Mouse (Mus musculus): Measurements from ENCODE around the gene Tspan11.

Gene Tspan11

GRCm38 (mm10) chr6:127942421-127942820 lies 55.0 kb downstream of the Tspan11 start:
- DNase-seq: no peak

DNA sequence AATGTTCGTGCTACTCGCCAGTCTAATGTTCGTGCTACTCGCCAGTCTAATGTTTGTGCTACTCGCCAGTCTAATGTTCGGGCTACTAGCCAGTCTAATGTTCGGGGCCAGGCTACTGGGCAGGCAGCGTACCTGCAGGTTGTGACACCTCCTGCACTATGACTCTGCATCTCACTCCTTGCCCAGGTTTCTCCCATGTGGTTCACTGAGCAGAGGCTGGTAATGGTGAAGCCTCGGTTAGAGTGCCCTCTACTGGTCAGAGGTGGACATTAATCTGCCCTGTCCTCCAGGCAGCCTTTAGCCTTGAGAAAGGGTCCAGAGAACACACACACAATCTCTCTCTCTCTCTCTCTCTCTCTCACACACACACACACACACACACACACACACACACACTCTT lies 58.3 kb downstream of the Tspan11 start:
- DNase-seq: peak; percentile 82 to 88

GRCm38 (mm10) chr6:127948656-127949055 lies 61.3 kb downstream of the Tspan11 start:
- no peak for DNase-seq

GRCm38 (mm10) chr6:127949885-127950284 lies 62.5 kb downstream of the Tspan11 start:
- no peak for DNase-seq

DNA sequence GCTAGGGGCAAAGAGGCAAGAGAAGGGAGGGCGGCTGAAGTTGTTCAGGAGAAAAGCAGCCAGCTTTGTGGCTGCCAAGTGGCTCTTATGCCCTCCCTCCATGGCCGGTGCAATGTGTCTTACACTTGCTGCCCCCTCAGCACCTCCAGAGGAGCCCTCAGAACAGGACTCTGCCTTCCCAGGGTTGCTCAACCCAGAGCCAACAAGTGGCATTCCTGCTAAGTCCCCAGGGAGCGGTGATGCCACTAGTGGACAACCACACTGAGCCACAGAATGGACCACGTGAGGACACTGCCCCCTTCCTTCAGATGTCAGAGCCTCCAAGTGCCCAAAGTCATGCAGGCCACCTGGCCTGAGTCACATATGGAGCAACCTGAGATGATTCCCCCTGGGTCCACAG lies 65.7 kb downstream of the Tspan11 start:
- no peak for DNase-seq

DNA sequence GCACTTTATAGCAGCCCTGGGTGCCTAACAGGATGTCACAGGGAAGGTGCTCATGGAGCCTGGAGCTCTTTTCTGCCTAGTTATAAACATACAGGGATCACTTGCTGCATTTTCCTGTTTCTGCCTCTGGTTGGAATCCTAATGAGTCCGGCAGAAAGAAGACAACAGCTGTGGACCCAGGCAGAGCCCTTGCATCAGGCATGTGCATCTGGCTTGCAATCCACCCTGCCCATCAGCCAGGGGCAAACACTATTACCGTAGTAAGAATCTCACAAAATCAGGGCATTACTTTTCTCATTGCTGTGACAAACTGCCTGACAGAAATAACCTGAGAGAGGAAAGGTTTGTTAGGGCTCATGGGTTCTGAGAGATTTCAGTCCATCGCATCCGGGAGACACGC lies 68.8 kb downstream of the Tspan11 start:
- no peak for DNase-seq

DNA sequence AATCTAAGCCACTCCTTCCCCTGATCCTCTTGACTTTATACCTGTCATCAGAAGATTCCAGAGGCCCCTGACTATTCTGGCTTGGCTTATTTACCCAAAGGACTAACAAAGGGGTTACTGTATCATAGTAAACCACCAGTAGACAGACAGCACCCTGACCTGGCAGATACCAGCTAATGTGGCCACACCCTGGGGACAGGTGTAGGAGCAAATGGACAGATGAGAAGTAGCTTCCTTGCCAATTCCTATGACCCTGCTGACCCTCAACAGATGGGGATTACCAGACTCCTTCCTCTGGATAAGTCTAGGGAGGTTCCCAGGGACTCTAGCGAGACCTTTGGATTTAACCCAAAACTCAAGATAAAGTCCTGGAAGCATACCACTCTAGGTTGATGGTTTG lies 72.8 kb downstream of the Tspan11 start:
- no peak for DNase-seq

GRCm38 (mm10) chr6:127965497-127965896 lies 78.1 kb downstream of the Tspan11 start:
- peak in 1 of 2 experiments; percentile 47 for DNase-seq

GRCm38 (mm10) chr6:127969709-127970108 lies 82.3 kb downstream of the Tspan11 start:
- DNase-seq: peak in 1 of 2 experiments; percentile 34

DNA sequence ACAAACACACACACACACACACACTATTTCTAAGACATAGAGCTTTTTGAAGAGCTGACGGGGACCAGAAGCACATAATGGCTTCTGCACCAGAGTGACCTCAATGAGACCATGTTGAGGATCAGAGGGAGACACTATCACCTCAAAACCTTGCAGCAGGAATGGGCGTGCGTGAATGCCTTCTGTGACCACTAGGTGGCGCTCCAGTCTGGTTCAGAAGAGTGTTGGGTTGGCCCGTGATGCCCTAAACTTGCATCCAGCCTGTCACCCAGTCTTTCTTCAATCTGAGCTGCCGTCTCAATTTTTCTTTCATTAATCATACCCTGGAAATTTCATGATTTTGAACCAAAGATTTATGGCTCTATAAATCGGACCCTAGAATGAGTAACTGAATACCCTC lies 82.7 kb downstream of the Tspan11 start:
- peak; percentile 92 to 95 for DNase-seq

- DNase-seq: peak in 1 of 2 experiments; percentile 26
Measured at GRCm38 (mm10) chr6:127970848-127971247, 83.5 kb downstream of the Tspan11 start.

DNA sequence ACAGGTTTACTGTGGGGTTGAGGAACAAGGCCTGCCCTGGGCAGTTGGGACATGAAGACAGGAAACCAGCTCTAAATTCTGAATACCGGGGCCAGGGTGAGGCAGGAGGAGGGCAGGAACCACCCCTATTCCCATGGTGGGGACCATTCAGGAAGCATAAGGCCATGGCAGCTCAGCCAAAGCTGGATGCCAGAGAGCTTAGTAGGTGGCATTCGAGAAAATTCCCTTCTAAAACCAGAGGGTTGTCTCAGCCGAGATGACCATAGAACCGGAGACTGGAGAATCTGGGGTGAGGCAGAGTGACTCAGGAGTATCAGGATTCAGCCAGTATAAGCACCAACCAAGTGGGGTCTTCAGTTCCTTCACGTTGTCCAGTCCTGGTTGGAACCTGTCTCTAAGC lies 84.5 kb downstream of the Tspan11 start:
- peak in 1 of 2 experiments; percentile 23 for DNase-seq

- DNase-seq: peak in 1 of 2 experiments; percentile 26
Measured at GRCm38 (mm10) chr6:127973553-127973952, 86.2 kb downstream of the Tspan11 start.

DNA sequence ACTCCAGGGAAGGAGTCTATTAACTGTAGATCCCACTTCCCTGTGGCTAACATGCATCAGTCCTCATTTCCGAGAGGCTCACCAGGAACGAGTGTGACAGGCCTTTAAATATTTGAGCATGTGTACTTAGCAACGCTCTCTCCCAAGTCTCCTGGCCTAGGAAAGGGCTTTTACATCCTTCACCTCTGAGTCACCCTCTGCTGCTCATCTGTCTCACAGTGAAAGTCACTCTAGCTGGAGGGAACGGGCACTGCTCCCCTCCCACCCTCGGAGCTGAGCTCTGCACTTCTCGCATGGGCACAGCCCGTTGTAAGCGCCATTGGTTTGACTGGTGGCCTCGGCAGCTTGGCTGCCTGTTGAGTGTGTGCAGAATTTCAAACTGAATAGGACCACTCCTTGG lies 86.6 kb downstream of the Tspan11 start:
- peak in 1 of 2 experiments; percentile 40 for DNase-seq

DNA sequence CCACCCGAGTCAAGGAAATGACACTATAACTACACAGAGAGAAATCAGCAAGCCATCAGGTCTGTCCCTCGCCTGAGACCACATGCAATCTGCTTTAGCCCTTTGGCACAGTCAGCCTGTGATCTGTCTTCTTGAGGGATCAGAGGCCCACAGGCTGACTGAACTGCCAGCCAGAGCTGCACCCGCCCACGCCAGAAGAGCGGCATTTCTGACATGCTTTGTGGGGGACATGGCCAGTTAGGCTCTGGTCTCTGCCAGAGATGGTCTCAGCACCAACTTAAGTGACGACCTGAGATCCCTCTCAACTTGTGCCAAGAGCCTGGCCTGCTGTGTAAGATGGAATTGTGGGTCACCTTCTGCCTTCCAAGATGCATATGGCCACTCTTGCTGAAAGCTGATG lies 89.3 kb downstream of the Tspan11 start:
- DNase-seq: peak; percentile 48 to 62

- DNase-seq: peak; percentile 61 to 66
Measured at GRCm38 (mm10) chr6:127978941-127979340, 91.6 kb downstream of the Tspan11 start.

DNA sequence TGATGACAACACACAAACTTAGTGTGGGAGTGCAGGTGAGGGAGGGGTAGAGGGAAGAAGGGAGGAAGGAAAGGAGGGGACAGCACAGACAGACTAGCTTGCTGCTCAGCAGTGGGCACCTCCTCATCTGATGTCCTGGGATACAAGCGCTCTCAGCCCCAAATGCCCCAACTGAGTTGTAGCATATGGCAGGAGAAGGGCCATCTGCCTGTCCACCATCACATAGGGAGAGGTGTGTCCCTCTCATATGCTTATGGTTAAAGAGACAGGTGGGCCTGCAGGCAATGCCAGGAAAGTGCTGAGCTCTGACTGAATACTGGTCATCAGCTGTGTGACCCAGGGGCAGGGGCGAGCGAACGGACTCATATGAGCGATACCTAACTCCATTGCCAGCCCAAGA lies 92.4 kb downstream of the Tspan11 start:
- peak; percentile 94 for DNase-seq

DNA sequence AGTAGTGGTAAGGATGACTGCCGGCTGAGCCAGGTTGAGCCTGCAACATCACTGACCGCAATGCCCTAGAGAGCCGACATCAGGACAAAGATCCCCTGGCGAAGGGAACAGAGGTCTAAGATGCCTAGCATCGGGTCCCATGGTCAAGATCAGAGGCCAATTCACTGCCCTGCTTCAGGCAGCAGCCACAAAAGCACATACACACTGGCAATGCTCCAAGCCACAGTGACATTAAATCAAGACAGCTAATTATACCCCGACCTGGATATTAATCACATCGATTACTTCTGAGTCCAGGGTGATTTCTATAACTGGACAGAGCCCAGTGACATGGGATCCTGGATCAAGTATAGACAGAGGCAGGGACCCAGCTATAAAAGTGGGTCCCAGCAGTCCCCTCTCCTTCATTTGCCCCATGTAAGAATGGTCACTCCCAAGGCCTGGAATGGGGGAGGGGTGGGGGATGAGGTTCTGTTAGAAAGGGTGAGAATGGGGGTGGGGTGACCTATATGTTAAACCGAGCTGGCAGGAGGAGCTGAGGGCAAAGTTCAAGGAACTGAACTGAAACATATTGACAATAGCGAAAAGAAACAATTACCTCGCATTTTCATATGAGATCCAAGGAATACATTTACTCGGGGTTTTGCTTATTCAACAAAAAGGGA lies 93.1 kb downstream of the Tspan11 start:
- DNase-seq: peak in 1 of 2 experiments; percentile 55

- peak; percentile 83 to 84 for DNase-seq
Measured at GRCm38 (mm10) chr6:127981176-127981575, 93.8 kb downstream of the Tspan11 start.

GRCm38 (mm10) chr6:127986357-127986756 lies 99.0 kb downstream of the Tspan11 start:
- DNase-seq: no peak

GRCm38 (mm10) chr6:127987374-127987773 lies 100.0 kb downstream of the Tspan11 start:
- no peak for DNase-seq

GRCm38 (mm10) chr6:127988944-127989494 lies 101.6 kb downstream of the Tspan11 start:
- DNase-seq: no peak

- DNase-seq: peak; percentile 93 to 94
Measured at GRCm38 (mm10) chr6:127989624-127990212, 102.3 kb downstream of the Tspan11 start.

DNA sequence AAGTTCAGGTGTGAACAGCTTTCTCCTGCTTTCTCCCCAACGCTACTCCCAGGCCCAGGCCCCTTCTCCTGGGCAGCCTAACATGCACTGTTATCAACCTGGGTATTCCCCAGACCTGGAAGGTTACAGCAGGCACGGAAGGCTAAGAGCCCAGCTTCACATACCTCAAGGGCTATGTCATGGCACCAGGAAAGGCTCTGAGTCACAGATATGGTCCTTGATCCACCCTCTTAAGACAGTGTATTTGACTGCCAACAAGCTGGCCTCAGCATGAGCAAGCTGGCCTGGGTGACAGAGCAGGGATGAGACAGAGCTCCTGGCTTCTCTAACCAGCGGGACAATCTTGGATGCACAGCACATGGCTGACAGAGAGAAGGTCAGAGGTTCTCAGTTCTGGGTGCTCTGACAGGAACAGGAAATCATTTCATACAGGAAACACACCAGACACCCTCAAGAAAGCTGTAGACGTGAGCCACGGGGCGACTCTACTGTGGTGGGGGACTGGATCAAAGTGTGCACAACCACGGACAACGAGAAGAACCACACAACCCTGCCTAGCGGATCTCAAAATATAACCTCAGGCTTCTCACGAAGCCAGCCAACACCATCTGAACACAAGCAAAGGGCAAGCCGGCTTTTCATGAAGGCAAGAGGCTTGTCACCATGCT lies 104.3 kb downstream of the Tspan11 start:
- no peak for DNase-seq

Data from cerebellum, postnatal 25 days (tissue).